Mouse (Mus musculus) forebrain, embryonic 12.5 days (tissue): Measurements from ENCODE around the gene Slc17a7. TPM values are rescaled to one million over a fixed set of nuclear protein-coding genes. Genes with fewer than 3 reads are reported as not detected.

Experiments
- ATAC-seq: fragments of 200-750 bp; cut with Nextera tagmentation; 2 replicates; pipeline ENCODE4 v1.8.0; 2017; ENCODE audit warnings: moderate TSS enrichment; ENCODE audit not compliant: low FRiP score
- H3K27ac ChIP-seq: fragments of 300-500 bp; sonication (generic); 2 replicates; pipeline ENCODE4 v1.5.1; 2016; ENCODE audit warnings: mild to moderate bottlenecking
- H3K27me3 ChIP-seq: fragments of 300-500 bp; sonication (generic); 2 replicates; pipeline ENCODE4 v1.6.1; 2016; ENCODE audit warnings: mild to moderate bottlenecking
- H3K36me3 ChIP-seq: fragments of 300-500 bp; sonication (generic); replicated peaks from 2 replicates; pipeline ENCODE4 v1.6.1; 2016; ENCODE audit warnings: mild to moderate bottlenecking
- H3K4me1 ChIP-seq: fragments of 300-500 bp; sonication (generic); 2 replicates; pipeline ENCODE4 v1.6.1; 2016
- H3K4me2 ChIP-seq: fragments of 300-500 bp; sonication (generic); 2 replicates; pipeline ENCODE4 v1.6.1; 2016; ENCODE audit warnings: mild to moderate bottlenecking, moderate library complexity
- H3K4me3 ChIP-seq: fragments of 300-500 bp; sonication (generic); replicated peaks from 2 replicates; pipeline ENCODE4 v1.5.1; 2016; ENCODE audit warnings: mild to moderate bottlenecking
- H3K9ac ChIP-seq: fragments of 300-500 bp; sonication (generic); 2 replicates; pipeline ENCODE4 v1.6.1; 2016; ENCODE audit warnings: mild to moderate bottlenecking
- H3K9me3 ChIP-seq: fragments of 300-500 bp; sonication (generic); 2 replicates; pipeline ENCODE4 v1.6.1; 2016
- WGBS: fragments of 180-500 bp; shearing (Covaris S2); methylation state at CpG from one replicate; pipeline ENCODE4 v1.1.7; 2016; 5-methylcytosine and 5-hydroxymethylcytosine counted together
- polyA plus RNA-seq: library from polyadenylated mRNA; unstranded; fragments of >200 nt; fragmentation: Nextera tagmentation; extraction: Ambion mirVana; gene quantifications from 2 replicates; pipeline ENCODE4 v1.2.1, GENCODE M21; 2016

Slc17a7 gene
- polyA plus RNA-seq, 1 experiment from 2014 or later = 7.9 TPM

GRCm38 (mm10) chr7:45174567-45175280, 11.0 kb downstream of the Slc17a7 start:
- WGBS = 2% methylated on average over 29 of the region's 29 CpGs
- Histone ChIP-seq H3K27ac (no peak overlapping the region), H3K36me3 (no peaks in the 10 kb centered on the region), H3K27me3 (peaks cover 95% of the 10 kb centered on the region), H3K4me3 (peak overlapping the region; percentile 19; the same call in 1 of the 2 replicates), H3K4me2 (peak overlapping the region; percentile 33), H3K9me3 (peaks cover 3% of the 10 kb centered on the region), H3K9ac (no peak overlapping the region), H3K4me1 (peaks cover 15% of the 10 kb centered on the region)
- ATAC-seq = no peak

- under 1% methylated on average over 13 of the region's 13 CpGs for WGBS
- no peak overlapping the region; the same call in 1 of the 2 replicates for H3K4me3 ChIP-seq
- H3K27me3 ChIP-seq = peaks cover 95% of the 10 kb centered on the region
- no peaks in the 10 kb centered on the region for H3K9me3 ChIP-seq
- H3K4me1 ChIP-seq = peaks cover 15% of the 10 kb centered on the region
- ATAC-seq = no peak
- H3K27ac ChIP-seq = no peak overlapping the region
- no peak overlapping the region for H3K4me2 ChIP-seq
- H3K36me3 ChIP-seq = no peaks in the 10 kb centered on the region
- no peak overlapping the region for H3K9ac ChIP-seq
Measured at GRCm38 (mm10) chr7:45175398-45175797, 11.6 kb downstream of the Slc17a7 start.

- peak overlapping the region; percentile 23 for H3K4me3 ChIP-seq
- no peak for ATAC-seq
Measured at GRCm38 (mm10) chr7:45175929-45176328, 12.2 kb downstream of the Slc17a7 start.

GRCm38 (mm10) chr7:45176356-45176755, 12.6 kb downstream of the Slc17a7 start:
- Histone ChIP-seq H3K4me3 (peak overlapping the region; percentile 23), H3K27ac (no peak overlapping the region), H3K9me3 (no peaks in the 10 kb centered on the region), H3K4me2 (peak overlapping the region; percentile 39), H3K36me3 (no peaks in the 10 kb centered on the region), H3K27me3 (peaks cover 96% of the 10 kb centered on the region), H3K4me1 (peaks cover 18% of the 10 kb centered on the region), H3K9ac (peak overlapping the region; percentile 22; the same call in 1 of the 2 replicates)
- ATAC-seq = no peak
- WGBS = 1% methylated on average over 31 of the region's 31 CpGs

More at GRCm38 (mm10) chr7:45175929-45176328, 12.2 kb downstream of the Slc17a7 start:
- Histone ChIP-seq H3K27ac (no peak overlapping the region), H3K4me1 (peaks cover 15% of the 10 kb centered on the region), H3K4me2 (peak overlapping the region; percentile 39), H3K36me3 (no peaks in the 10 kb centered on the region), H3K9ac (peak overlapping the region; percentile 22; the same call in 1 of the 2 replicates), H3K9me3 (no peaks in the 10 kb centered on the region), H3K27me3 (peaks cover 96% of the 10 kb centered on the region)
- under 1% methylated on average over 23 of the region's 23 CpGs for WGBS

- WGBS = 21% methylated on average over 7 of the region's 7 CpGs
- Histone ChIP-seq H3K4me2 (no peak overlapping the region), H3K36me3 (no peaks in the 10 kb centered on the region), H3K4me1 (peaks cover 31% of the 10 kb centered on the region), H3K9ac (no peak overlapping the region), H3K4me3 (no peak overlapping the region), H3K9me3 (no peaks in the 10 kb centered on the region), H3K27ac (no peak overlapping the region), H3K27me3 (peaks cover 98% of the 10 kb centered on the region)
- ATAC-seq = no peak
Measured at GRCm38 (mm10) chr7:45178550-45178949, 14.8 kb downstream of the Slc17a7 start.

- H3K36me3 ChIP-seq = no peaks in the 10 kb centered on the region
- H3K9me3 ChIP-seq = no peaks in the 10 kb centered on the region
- no peak within 1 kb of the TSS for H3K27ac ChIP-seq
- no peak within 1 kb of the TSS for H3K4me3 ChIP-seq
- H3K9ac ChIP-seq = no peak within 1 kb of the TSS
- ATAC-seq = no peak
- H3K4me1 ChIP-seq = peaks cover 31% of the 10 kb centered on the region
- H3K27me3 ChIP-seq = peaks cover 100% of the 10 kb centered on the region
- 22% methylated on average over 7 of the region's 7 CpGs for WGBS
- no peak within 1 kb of the TSS for H3K4me2 ChIP-seq
Measured at GRCm38 (mm10) chr7:45179469-45179868, 15.7 kb downstream of the Slc17a7 start, which contains the start of gene Gfy. TSS of gene Gfy (minus strand) at chr7:45179569.

- Histone ChIP-seq H3K36me3 (no peaks in the 10 kb centered on the region), H3K27ac (no peak within 1 kb of the TSS), H3K4me1 (peaks cover 23% of the 10 kb centered on the region), H3K27me3 (peaks cover 100% of the 10 kb centered on the region), H3K9ac (no peak within 1 kb of the TSS), H3K4me2 (peak within 1 kb of the TSS; percentile 41), H3K9me3 (no peaks in the 10 kb centered on the region), H3K4me3 (peak within 1 kb of the TSS; percentile 28)
- 15% methylated on average over 20 of the region's 20 CpGs for WGBS
- no peak for ATAC-seq
Measured at GRCm38 (mm10) chr7:45180896-45181477, 17.2 kb downstream of the Slc17a7 start, which contains the start of gene Pth2. TSS of gene Pth2 (plus strand) at chr7:45180995.

GRCm38 (mm10) chr7:45181540-45181939, 17.8 kb downstream of the Slc17a7 start:
- H3K27me3 ChIP-seq = peaks cover 98% of the 10 kb centered on the region
- peak overlapping the region; percentile 28 for H3K4me3 ChIP-seq
- H3K9me3 ChIP-seq = no peaks in the 10 kb centered on the region
- no peak overlapping the region for H3K27ac ChIP-seq
- WGBS = 4% methylated on average over 35 of the region's 35 CpGs
- no peak for ATAC-seq
- H3K36me3 ChIP-seq = no peaks in the 10 kb centered on the region
- no peak overlapping the region for H3K9ac ChIP-seq
- peak overlapping the region; percentile 41 for H3K4me2 ChIP-seq
- H3K4me1 ChIP-seq = peaks cover 18% of the 10 kb centered on the region

- H3K4me1 ChIP-seq = peaks cover 16% of the 10 kb centered on the region
- H3K9me3 ChIP-seq = no peaks in the 10 kb centered on the region
- peaks cover 97% of the 10 kb centered on the region for H3K27me3 ChIP-seq
- no peaks in the 10 kb centered on the region for H3K36me3 ChIP-seq
- peak overlapping the region; percentile 41 for H3K4me2 ChIP-seq
- WGBS = under 1% methylated on average over 34 of the region's 34 CpGs
- H3K27ac ChIP-seq = no peak overlapping the region
- H3K4me3 ChIP-seq = peak overlapping the region; percentile 28
- H3K9ac ChIP-seq = no peak overlapping the region
- peak; percentile 85 for ATAC-seq
Measured at GRCm38 (mm10) chr7:45182199-45182601, 18.5 kb downstream of the Slc17a7 start.

- no peaks in the 10 kb centered on the region for H3K36me3 ChIP-seq
- H3K9me3 ChIP-seq = no peaks in the 10 kb centered on the region
- peak overlapping the region; percentile 28 for H3K4me3 ChIP-seq
- H3K27ac ChIP-seq = no peak overlapping the region
- H3K27me3 ChIP-seq = peaks cover 97% of the 10 kb centered on the region
- no peak overlapping the region for H3K9ac ChIP-seq
- peak overlapping the region; percentile 41 for H3K4me2 ChIP-seq
- WGBS = 16% methylated on average over 11 of the region's 11 CpGs
- H3K4me1 ChIP-seq = peaks cover 16% of the 10 kb centered on the region
- ATAC-seq = 0 out of 2 replicates have a peak, but pooled peaks have one; percentile 6
Measured at GRCm38 (mm10) chr7:45182606-45183005, 18.9 kb downstream of the Slc17a7 start.

- WGBS = 62% methylated on average over 7 of the region's 7 CpGs
- H3K36me3 ChIP-seq = no peaks in the 10 kb centered on the region
- peaks cover 16% of the 10 kb centered on the region for H3K4me1 ChIP-seq
- no peak for ATAC-seq
- H3K27ac ChIP-seq = no peak overlapping the region
- no peak overlapping the region for H3K4me3 ChIP-seq
- no peaks in the 10 kb centered on the region for H3K9me3 ChIP-seq
- H3K9ac ChIP-seq = no peak overlapping the region
- peaks cover 97% of the 10 kb centered on the region for H3K27me3 ChIP-seq
- H3K4me2 ChIP-seq = no peak overlapping the region
Measured at GRCm38 (mm10) chr7:45183672-45184071, 19.9 kb downstream of the Slc17a7 start.

GRCm38 (mm10) chr7:45185921-45186320, 22.2 kb downstream of the Slc17a7 start:
- peaks cover 16% of the 10 kb centered on the region for H3K4me1 ChIP-seq
- H3K4me3 ChIP-seq = no peak overlapping the region
- H3K27ac ChIP-seq = no peak overlapping the region
- 51% methylated on average over 7 of the region's 7 CpGs for WGBS
- H3K9me3 ChIP-seq = no peaks in the 10 kb centered on the region
- no peak overlapping the region for H3K9ac ChIP-seq
- H3K36me3 ChIP-seq = no peaks in the 10 kb centered on the region
- H3K27me3 ChIP-seq = peaks cover 95% of the 10 kb centered on the region
- ATAC-seq = no peak
- H3K4me2 ChIP-seq = no peak overlapping the region
